Mouse (Mus musculus): ENCODE data around the gene Idh3g. TPM values are rescaled to one million over a fixed set of nuclear protein-coding genes. Genes with fewer than 3 reads are reported as not detected.

Gene Idh3g
- polyA plus RNA-seq, 1 experiment from 2014 or later: 230 TPM

DNA sequence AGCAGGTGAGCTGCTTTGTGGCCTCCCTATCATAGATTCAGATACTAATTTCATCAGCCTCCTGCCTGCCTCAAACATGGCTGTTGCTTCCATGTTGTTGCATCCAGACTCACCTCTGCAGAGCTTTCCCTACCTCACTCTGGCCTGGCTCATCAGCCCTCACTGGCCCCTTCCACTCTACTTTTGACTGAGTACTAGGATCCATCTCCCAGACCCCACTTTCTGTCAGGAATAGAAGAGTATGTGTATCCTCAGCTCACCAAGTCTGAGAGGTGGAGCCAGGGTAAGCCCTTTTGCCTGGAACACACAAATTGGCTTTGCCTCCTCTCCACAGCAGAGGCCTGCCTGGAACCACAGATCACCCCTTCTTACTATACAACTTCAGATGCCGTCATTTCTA lies 1.8 kb upstream of the Idh3g start:
- peaks cover 7% of the 10 kb centered on the region; the same call in 1 of the 2 replicates for H3K36me3 ChIP-seq
- no peaks in the 10 kb centered on the region for H3K9me3 ChIP-seq
- peaks cover 31% of the 10 kb centered on the region for H3K4me1 ChIP-seq
- ATAC-seq (replicated peaks): no peak
- no peak overlapping the region for H3K9ac ChIP-seq (replicated peaks)
- 0 out of 2 replicates have a peak overlapping the region, but pooled peaks have one; percentile 50 for H3K4me2 ChIP-seq (replicated peaks)
- no peaks in the 10 kb centered on the region for H3K27me3 ChIP-seq
- 81% methylated on average over 1 of the region's 1 CpGs for WGBS
- no peak overlapping the region for H3K4me3 ChIP-seq
- no peak overlapping the region for H3K27ac ChIP-seq (replicated peaks)

DNA sequence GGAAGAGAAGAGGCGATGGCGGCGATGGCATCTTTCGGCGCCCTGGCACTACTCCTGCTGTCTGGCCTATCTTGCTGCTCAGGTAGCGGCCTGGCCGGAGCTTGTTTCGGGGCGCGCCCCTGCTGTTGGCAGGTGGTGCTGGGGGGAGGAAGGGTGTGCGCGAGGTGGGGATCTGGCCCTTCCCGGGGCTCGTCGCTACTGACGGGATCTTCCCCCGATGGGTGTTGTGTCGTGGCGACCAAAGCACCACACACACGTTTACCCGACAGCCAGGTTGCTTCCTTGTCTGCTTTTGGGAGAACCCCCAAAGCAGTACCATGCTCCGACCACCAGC lies 495 bp upstream of the Idh3g start:
- 33% methylated on average over 22 of the region's 22 CpGs for WGBS
- Histone ChIP-seq H3K9ac (replicated peaks) (peak overlapping the region; percentile 67), H3K4me2 (replicated peaks) (peak overlapping the region; percentile 50), H3K4me3 (peak overlapping the region; percentile 65), H3K9me3 (no peaks in the 10 kb centered on the region), H3K27ac (replicated peaks) (peak overlapping the region; percentile 91), H3K27me3 (no peaks in the 10 kb centered on the region), H3K36me3 (peaks cover 7% of the 10 kb centered on the region; the same call in 1 of the 2 replicates), H3K4me1 (peaks cover 31% of the 10 kb centered on the region)
- no peak; the same call in 1 of the 2 replicates for ATAC-seq (replicated peaks)

DNA sequence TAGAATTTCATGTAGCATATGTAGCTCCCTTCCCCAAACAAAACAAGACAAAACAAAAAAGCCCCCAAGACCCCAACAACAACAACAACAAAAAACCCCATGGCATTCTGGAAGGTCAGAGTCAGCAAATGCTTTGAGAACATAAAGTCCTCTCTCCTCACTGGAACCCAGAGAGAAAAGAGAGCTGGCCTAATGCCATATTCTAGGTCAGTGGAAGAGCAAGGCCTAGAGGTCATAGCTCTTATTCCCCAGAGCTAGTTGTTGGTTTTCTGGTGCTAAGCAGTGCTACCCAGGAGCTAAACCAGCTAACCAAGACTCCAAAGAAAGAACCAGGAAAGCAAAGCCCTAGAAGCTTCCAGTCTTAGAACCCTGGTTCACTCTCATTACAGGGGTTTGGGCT lies 1.0 kb downstream of the Idh3g start:
- no peak for ATAC-seq (replicated peaks)

DNA sequence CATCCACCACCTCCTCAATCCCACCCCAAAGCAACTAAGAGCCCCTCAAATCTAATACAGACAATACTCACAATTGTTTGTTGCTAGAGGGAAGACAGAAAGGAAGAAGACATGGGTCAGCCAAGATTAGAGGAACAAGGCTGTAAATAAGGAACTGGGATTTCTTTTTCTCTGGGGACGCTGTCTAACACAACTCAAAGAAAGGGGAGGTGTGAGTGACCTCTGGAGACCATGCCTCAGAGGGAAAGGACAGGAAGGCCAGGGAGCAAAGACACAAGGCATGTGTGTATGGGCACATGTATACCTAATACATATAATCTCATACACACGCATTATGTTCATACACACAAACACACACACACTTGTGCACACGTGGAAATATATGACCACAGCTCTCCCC lies 4.5 kb downstream of the Idh3g start:
- H3K27me3 ChIP-seq: no peaks in the 10 kb centered on the region
- no peak overlapping the region for H3K9ac ChIP-seq (replicated peaks)
- whole genome bisulfite sequencing: 92% methylated on average over 3 of the region's 3 CpGs
- H3K36me3 ChIP-seq: peaks cover 26% of the 10 kb centered on the region
- ATAC-seq (replicated peaks): no peak
- H3K27ac ChIP-seq (replicated peaks): no peak overlapping the region
- no peak overlapping the region for H3K4me3 ChIP-seq
- H3K9me3 ChIP-seq: no peaks in the 10 kb centered on the region
- H3K4me2 ChIP-seq (replicated peaks): no peak overlapping the region
- H3K4me1 ChIP-seq: peaks cover 16% of the 10 kb centered on the region

More for the DNA sequence above, 1.0 kb downstream of the Idh3g start:
- H3K9ac ChIP-seq (replicated peaks): peak overlapping the region; percentile 63
- H3K4me1 ChIP-seq: peaks cover 31% of the 10 kb centered on the region
- H3K4me3 ChIP-seq: peak overlapping the region; percentile 65
- H3K9me3 ChIP-seq: no peaks in the 10 kb centered on the region
- peak overlapping the region; percentile 91 for H3K27ac ChIP-seq (replicated peaks)
- peaks cover 7% of the 10 kb centered on the region; the same call in 1 of the 2 replicates for H3K36me3 ChIP-seq
- H3K27me3 ChIP-seq: no peaks in the 10 kb centered on the region
- peak overlapping the region; percentile 50 for H3K4me2 ChIP-seq (replicated peaks)

DNA sequence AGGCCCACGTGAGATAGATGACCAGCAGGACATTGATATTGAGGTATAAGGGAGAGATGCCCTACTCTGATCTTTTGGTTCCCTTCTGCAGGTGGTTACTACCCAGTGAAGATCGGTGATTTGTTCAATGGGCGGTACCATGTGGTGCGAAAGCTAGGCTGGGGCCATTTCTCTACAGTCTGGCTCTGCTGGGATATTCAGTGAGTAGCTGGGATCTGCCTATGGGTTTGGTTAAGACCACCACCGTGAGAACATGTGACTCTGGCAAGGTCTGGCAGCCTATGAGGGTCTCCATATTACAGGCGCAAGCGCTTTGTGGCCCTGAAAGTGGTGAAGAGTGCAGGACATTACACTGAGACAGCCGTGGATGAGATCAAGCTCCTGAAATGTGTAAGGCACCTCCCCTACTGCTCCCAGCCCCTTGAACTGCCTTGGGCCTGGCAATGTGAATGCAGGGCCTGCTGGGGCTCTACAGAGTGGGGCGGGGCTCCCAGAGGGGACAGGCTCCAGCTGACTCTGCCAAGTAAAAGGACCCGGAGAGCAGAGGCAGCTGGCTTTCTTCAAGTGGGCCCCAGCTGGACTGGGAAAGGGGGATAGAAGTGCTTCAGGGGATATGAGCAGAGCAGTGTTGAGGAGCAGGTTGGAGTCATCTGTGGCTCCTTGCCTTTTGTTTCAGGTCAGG lies 11.8 kb downstream of the Idh3g start:
- Histone ChIP-seq H3K9ac (replicated peaks) (no peak overlapping the region), H3K4me3 (no peak overlapping the region), H3K4me2 (replicated peaks) (no peak overlapping the region), H3K27ac (replicated peaks) (no peak overlapping the region), H3K27me3 (no peaks in the 10 kb centered on the region), H3K4me1 (no peaks in the 10 kb centered on the region), H3K36me3 (peaks cover 17% of the 10 kb centered on the region), H3K9me3 (no peaks in the 10 kb centered on the region)
- no peak; the same call in 1 of the 2 replicates for ATAC-seq (replicated peaks)
- WGBS: 74% methylated on average over 10 of the region's 10 CpGs

DNA sequence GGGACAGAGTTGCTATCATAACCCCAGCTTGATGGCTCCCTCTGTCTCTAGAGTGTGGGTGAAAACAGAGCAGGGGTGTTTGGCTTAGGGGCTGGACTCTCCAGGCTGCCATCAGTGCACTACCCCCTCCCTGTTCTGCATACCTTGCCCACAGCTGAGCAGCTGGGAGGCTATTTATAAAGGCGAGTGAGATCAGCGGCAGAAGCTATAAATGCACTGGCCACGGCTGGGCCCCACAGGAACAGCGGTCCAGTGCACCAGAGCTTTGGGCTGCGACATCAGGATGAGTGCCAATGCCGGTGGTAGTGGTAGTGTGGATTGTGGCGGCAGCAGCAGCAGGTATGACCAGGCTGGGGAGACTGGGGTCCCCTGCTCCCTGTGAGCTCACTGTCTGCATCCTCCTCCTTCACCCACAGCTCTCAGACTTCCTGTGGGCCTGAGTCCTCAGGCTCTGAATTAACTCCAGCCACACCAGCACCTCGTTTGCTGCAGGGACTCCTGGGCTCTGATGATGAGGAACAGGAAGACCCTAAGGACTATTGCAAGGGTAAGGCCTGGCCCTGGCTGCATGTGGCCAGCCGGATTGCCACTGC lies 12.4 kb downstream of the Idh3g start, which contains the start of gene Srpk3:
Gene Srpk3, plus strand, starts transcription at position 238 of the 593 bp plus-strand sequence.
- Histone ChIP-seq H3K9me3 (no peaks in the 10 kb centered on the region), H3K4me2 (replicated peaks) (no peak within 1 kb of the TSS), H3K36me3 (peaks cover 10% of the 10 kb centered on the region), H3K27me3 (no peaks in the 10 kb centered on the region), H3K27ac (replicated peaks) (no peak within 1 kb of the TSS), H3K4me1 (no peaks in the 10 kb centered on the region), H3K9ac (replicated peaks) (no peak within 1 kb of the TSS), H3K4me3 (no peak within 1 kb of the TSS)
- WGBS: 64% methylated on average over 9 of the region's 9 CpGs
- 0 out of 2 replicates have a peak, but pooled peaks have one; percentile 35 for ATAC-seq (replicated peaks)

DNA sequence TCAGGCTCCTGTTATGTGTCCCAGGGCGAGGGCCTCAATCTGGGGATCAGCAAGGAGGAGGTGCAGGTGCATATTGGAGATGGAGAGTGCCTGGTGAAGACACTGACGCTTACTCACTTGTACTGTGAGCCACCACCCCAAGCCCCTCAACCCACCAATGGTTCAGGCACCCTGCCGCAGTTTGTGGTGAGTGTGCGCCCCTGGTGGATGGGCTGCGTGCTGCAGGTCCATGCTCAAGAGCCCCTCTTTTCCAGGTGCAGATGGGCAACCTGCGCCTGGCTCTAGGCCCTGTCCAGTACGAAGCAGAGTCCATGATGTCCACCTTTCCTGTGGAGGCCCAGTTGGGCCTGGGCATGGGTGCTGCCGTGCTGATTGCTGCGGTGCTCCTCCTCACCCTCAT lies 19.4 kb downstream of the Idh3g start:
- Histone ChIP-seq H3K4me1 (no peaks in the 10 kb centered on the region), H3K36me3 (no peaks in the 10 kb centered on the region), H3K9ac (replicated peaks) (no peak overlapping the region), H3K27me3 (no peaks in the 10 kb centered on the region), H3K27ac (replicated peaks) (no peak overlapping the region), H3K9me3 (no peaks in the 10 kb centered on the region), H3K4me3 (no peak overlapping the region), H3K4me2 (replicated peaks) (no peak overlapping the region)
- no peak for ATAC-seq (replicated peaks)
- 55% methylated on average over 9 of the region's 9 CpGs for WGBS

DNA sequence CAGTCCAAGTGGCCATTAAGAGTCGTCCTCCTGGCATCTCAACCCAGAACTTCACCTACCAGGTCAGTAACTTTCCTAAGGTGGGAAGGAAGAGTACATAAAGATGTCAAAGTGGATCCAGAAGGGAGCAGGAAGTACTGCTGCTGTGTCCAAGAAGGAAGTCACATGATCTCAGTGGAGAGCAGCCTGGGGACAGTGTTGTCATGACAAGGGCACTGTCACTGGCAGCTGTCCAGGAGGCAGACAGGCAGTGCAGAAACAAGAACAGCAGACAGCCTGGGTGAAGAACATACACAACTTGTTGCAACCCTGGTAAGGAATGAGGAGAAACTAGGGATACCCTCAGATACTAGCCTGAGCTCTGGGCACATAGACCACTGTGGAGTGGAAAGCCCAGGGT lies 21.4 kb downstream of the Idh3g start:
- H3K4me3 ChIP-seq: no peak overlapping the region
- no peaks in the 10 kb centered on the region for H3K36me3 ChIP-seq
- ATAC-seq (replicated peaks): no peak
- no peak overlapping the region for H3K4me2 ChIP-seq (replicated peaks)
- no peak overlapping the region for H3K27ac ChIP-seq (replicated peaks)
- H3K27me3 ChIP-seq: no peaks in the 10 kb centered on the region
- H3K4me1 ChIP-seq: no peaks in the 10 kb centered on the region
- 83% methylated on average over 1 of the region's 1 CpGs for WGBS
- H3K9ac ChIP-seq (replicated peaks): no peak overlapping the region
- H3K9me3 ChIP-seq: no peaks in the 10 kb centered on the region

DNA sequence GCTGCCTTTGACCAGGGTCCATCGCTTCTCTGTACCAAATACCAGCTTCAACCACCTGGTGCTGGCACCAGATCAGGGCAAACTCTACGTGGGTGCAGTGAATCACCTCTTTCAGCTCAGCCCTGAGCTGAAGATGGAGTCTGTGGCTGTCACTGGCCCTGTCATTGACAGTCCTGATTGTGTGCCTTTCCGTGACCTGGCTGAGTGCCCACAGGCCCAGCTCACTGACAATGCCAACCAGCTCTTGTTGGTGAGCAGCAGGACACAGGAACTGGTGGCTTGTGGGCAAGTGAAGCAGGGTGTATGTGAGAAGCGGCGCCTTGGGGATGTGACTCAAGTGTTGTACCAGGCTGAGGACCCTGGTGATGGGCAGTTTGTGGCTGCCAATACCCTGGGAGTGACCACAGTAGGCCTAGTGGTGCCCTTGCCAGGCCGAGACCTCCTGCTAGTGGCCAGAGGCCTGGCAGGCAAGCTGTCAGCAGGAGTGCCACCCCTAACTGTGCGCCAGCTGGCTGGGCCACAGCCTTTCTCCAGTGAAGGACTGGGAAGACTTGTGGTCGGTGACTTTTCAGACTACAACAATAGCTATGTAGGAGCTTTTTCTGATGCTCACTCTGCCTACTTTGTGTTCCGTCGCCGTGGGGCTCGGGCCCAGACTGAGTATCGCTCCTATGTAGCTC lies 27.9 kb downstream of the Idh3g start:
- no peak overlapping the region for H3K27ac ChIP-seq (replicated peaks)
- H3K9me3 ChIP-seq: no peaks in the 10 kb centered on the region
- H3K27me3 ChIP-seq: no peaks in the 10 kb centered on the region
- no peak for ATAC-seq (replicated peaks)
- H3K4me2 ChIP-seq (replicated peaks): no peak overlapping the region
- H3K9ac ChIP-seq (replicated peaks): no peak overlapping the region
- H3K4me1 ChIP-seq: no peaks in the 10 kb centered on the region
- 80% methylated on average over 13 of the region's 13 CpGs for WGBS
- H3K36me3 ChIP-seq: no peaks in the 10 kb centered on the region
- no peak overlapping the region for H3K4me3 ChIP-seq

DNA sequence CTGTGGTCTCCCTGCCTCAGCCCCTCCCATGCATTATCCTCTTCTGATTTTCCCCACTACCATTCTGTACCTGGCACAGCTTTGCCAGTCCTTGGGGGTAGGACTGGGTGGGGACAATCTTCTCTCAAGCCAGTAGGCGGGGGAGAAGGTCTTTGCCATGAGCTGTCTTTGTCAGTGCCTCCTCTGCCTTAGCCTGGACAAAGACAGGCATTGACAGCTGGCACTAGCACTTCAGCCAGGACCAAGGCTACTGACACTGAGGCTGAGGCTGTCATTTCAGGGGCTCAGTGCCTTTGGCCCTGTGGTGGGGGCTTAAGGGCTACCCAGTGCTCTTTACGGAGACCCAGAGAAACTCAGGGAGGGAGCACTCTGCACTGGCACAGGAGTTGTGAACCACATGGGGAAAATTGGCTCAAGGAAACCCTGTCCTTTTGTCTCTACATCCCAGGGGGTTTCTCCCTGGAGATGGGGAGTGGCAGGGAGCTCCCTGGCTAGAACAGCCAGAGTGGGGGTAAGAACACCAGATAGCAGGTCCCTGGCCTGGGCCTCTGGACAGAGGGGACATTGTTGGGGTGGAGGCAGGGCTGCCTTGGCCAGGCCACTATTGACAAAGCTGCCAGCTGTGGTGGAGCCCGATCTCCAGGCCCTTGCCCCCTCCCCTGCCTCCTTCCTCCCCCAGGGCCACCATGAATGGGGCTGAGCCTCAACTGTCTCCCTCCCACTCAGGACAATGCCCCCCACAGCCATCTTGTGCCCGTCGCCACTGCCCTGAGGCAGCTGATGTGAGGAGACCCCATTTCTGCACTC lies 30.2 kb downstream of the Idh3g start, which contains the start of gene Plxnb3:
Gene Plxnb3, plus strand, starts transcription at position 757 of the 807 bp plus-strand sequence.
- no peak within 1 kb of the TSS for H3K27ac ChIP-seq (replicated peaks)
- H3K36me3 ChIP-seq: no peaks in the 10 kb centered on the region
- no peaks in the 10 kb centered on the region for H3K4me1 ChIP-seq
- no peak within 1 kb of the TSS for H3K9ac ChIP-seq (replicated peaks)
- no peaks in the 10 kb centered on the region for H3K27me3 ChIP-seq
- no peak within 1 kb of the TSS for H3K4me3 ChIP-seq
- no peaks in the 10 kb centered on the region for H3K9me3 ChIP-seq
- ATAC-seq (replicated peaks): no peak
- H3K4me2 ChIP-seq (replicated peaks): no peak within 1 kb of the TSS
- WGBS: 50% methylated on average over 5 of the region's 5 CpGs

DNA sequence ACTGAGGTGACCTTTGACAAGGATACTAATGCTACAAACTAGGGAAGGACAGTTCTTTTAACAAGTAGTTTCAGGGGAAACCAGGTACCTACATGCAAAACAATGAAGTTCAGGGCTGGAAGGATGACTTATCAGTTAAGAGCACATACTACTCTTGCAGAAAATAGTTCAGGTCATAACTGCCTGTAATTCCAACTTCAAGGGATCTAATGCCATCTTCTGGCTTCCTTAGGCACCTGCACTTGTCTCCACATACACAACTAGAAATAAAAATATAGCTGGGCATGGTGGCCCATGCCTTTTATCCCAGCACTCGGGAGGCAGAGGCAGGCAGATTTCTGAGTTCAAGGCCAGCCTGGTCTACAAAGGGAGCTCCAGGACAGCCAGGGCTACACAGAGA lies 37.7 kb downstream of the Idh3g start:
- H3K4me1 ChIP-seq: no peaks in the 10 kb centered on the region
- H3K27me3 ChIP-seq: no peaks in the 10 kb centered on the region
- no peak overlapping the region for H3K9ac ChIP-seq (replicated peaks)
- H3K36me3 ChIP-seq: no peaks in the 10 kb centered on the region
- WGBS: 100% methylated on average over 1 of the region's 1 CpGs
- H3K4me2 ChIP-seq (replicated peaks): no peak overlapping the region
- no peaks in the 10 kb centered on the region for H3K9me3 ChIP-seq
- H3K4me3 ChIP-seq: no peak overlapping the region
- H3K27ac ChIP-seq (replicated peaks): no peak overlapping the region
- no peak for ATAC-seq (replicated peaks)

Data from forebrain, embryonic 15.5 days (tissue).